In the genomic region with DNA sequence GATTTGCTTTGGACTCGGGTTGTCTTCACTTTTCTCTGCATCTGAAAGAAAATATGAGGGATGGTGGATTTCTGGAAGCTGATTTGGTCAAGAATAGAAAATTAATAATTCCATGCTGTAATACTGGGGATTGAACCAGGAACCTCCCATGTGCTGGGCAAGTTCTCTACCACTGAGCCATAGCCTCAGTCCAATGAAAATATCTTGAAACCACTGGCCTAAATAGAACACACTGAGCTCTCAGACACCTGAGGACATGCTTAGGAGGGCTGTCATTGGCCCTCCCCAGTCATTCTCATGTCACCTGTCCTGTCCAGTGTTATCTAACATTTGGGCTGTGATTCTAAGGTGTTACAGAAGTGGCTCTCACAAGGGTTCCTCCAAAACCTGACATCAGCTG, we compare ENCODE assay signal across 24 mouse cellular contexts. TPM values are rescaled to one million over a fixed set of nuclear protein-coding genes. Genes with fewer than 3 reads are reported as not detected.
"Had no signal": no experiment of that assay in that cellular context is flagged by ENCODE, and none has a peak within 500 bp of the region (broad histone marks: within the 10 kb centered on the region; RNA-seq: fewer than 3 reads in every experiment).

No protein-coding gene starts in this region.

- H3K4me3 ChIP-seq: left cerebral cortex, adult 2 months; limb, embryonic 10.5 days; limb, embryonic 13.5 days; liver, embryonic 12.5 days; liver, embryonic 15.5 days; lung, embryonic 15.5 days had no signal

- H3K4me2 ChIP-seq: limb, embryonic 13.5 days; liver, embryonic 12.5 days; liver, embryonic 15.5 days; lung, embryonic 15.5 days; midbrain, embryonic 11.5 days had no signal

- ATAC-seq: intestine, embryonic 16.5 days; liver, embryonic 12.5 days had no signal

- H3K27ac ChIP-seq: left cerebral cortex, adult 2 months; limb, embryonic 10.5 days; limb, embryonic 13.5 days; liver, embryonic 12.5 days; liver, embryonic 15.5 days; lung, embryonic 15.5 days had no signal

- H3K9ac ChIP-seq: limb, embryonic 13.5 days; liver, embryonic 12.5 days; liver, embryonic 15.5 days; lung, embryonic 15.5 days had no signal

- DNase-seq: kidney, adult 18-20 months; kidney, adult 9 months; kidney, postnatal 14 days; kidney, postnatal 4 days; liver; lung, adult 18-20 months; lung, postnatal 10 days; lung, postnatal 4 days; midbrain, embryonic 14.5 days; right cerebral cortex, postnatal 4 days; thymus, postnatal 25 days had no signal

- H3K9me3 ChIP-seq: limb, embryonic 10.5 days; limb, embryonic 13.5 days; liver, embryonic 12.5 days; liver, embryonic 15.5 days; lung, embryonic 15.5 days had no signal

- H3K27me3 ChIP-seq: lung, embryonic 15.5 days had no signal

- H3K36me3 ChIP-seq: limb, embryonic 10.5 days; limb, embryonic 13.5 days; liver, embryonic 12.5 days; liver, embryonic 15.5 days; lung, embryonic 15.5 days had no signal

RNA-seq across cellular contexts. Expression of a gene that starts 14.8 kb away (rescaled TPM):
- total RNA-seq: layer of hippocampus, adult 18-20 months; layer of hippocampus, postnatal 14 days; left cerebral cortex, adult 2 months; left cerebral cortex, postnatal 10 days; megakaryocyte progenitor cell, adult 5-6 weeks had no signal
- polyA plus RNA-seq: liver, embryonic 12.5 days; liver, embryonic 15.5 days; lung, embryonic 15.5 days; stomach, embryonic 14.5 days had no signal
